Mouse (Mus musculus) liver, embryonic 16.5 days (tissue): ENCODE data around the gene Diaph3. TPM values are rescaled to one million over a fixed set of nuclear protein-coding genes. Genes with fewer than 3 reads are reported as not detected.

Experiments
- ATAC-seq: fragments of 200-750 bp; cut with Nextera tagmentation; 2 replicates; pipeline ENCODE4 v1.8.0; 2017; ENCODE audit warnings: low read depth, mild to moderate bottlenecking, moderate number of reproducible peaks, moderate library complexity
- H3K27ac ChIP-seq: fragments of 300-500 bp; sonication (generic); 2 replicates; pipeline ENCODE4 v1.5.1; 2014; ENCODE audit warnings: mild to moderate bottlenecking, low read length
- H3K27me3 ChIP-seq: fragments of 300-500 bp; sonication (generic); 2 replicates; pipeline ENCODE4 v1.6.1; 2014; ENCODE audit warnings: low read depth, low read length, mixed read lengths; ENCODE audit not compliant: control insufficient read depth, insufficient read depth
- H3K36me3 ChIP-seq: fragments of 300-500 bp; sonication (generic); 2 replicates; pipeline ENCODE4 v1.6.1; 2014; ENCODE audit warnings: mild to moderate bottlenecking; ENCODE audit not compliant: control insufficient read depth, insufficient read depth
- H3K4me1 ChIP-seq: fragments of 300-500 bp; sonication (generic); 2 replicates; pipeline ENCODE4 v1.6.1; 2014; ENCODE audit warnings: low read depth, low read length, mixed read lengths; ENCODE audit not compliant: control insufficient read depth
- H3K4me2 ChIP-seq: fragments of 300-500 bp; sonication (generic); 2 replicates; pipeline ENCODE4 v1.6.1; 2014; ENCODE audit warnings: low read depth, low read length, mixed read lengths
- H3K4me3 ChIP-seq: fragments of 300-500 bp; sonication (generic); 2 replicates; pipeline ENCODE4 v1.5.1; 2014; ENCODE audit warnings: low read depth, mild to moderate bottlenecking, low read length
- H3K9ac ChIP-seq: fragments of 300-500 bp; sonication (generic); 2 replicates; pipeline ENCODE4 v1.6.1; 2014; ENCODE audit warnings: low read depth, low read length
- H3K9me3 ChIP-seq: fragments of 300-500 bp; sonication (generic); replicated peaks from 2 replicates; pipeline ENCODE4 v1.6.1; 2016; ENCODE audit warnings: low read length; ENCODE audit not compliant: control insufficient read depth
- WGBS: fragments of 180-500 bp; shearing (Covaris S2); extraction: QIAGEN DNeasy Blood & Tissue Kit; methylation state at CpG from one replicate; pipeline ENCODE4 v1.1.7; 2014; ENCODE audit not compliant: insufficient replicate concordance; 5-methylcytosine and 5-hydroxymethylcytosine counted together
- polyA plus RNA-seq: library from polyadenylated mRNA; unstranded; fragments of >200 nt; fragmentation: Nextera tagmentation; extraction: Ambion mirVana; gene quantifications from 2 replicates; pipeline ENCODE4 v1.2.1, GENCODE M21; 2015

The Diaph3 gene
- polyA plus RNA-seq, 1 experiment from 2014 or later: 15.2 TPM

- ATAC-seq: no peak
- WGBS: 91% methylated on average over 2 of the region's 2 CpGs
- Histone ChIP-seq H3K4me2 (no peak overlapping the region), H3K9ac (no peak overlapping the region), H3K4me3 (no peak overlapping the region), H3K36me3 (no peaks in the 10 kb centered on the region), H3K4me1 (no peaks in the 10 kb centered on the region), H3K27ac (no peak overlapping the region), H3K9me3 (no peaks in the 10 kb centered on the region), H3K27me3 (no peaks in the 10 kb centered on the region)
Measured at GRCm38 (mm10) chr14:87056169-87056568, 84.9 kb downstream of the Diaph3 start.

- H3K27me3 ChIP-seq: no peaks in the 10 kb centered on the region
- no peak overlapping the region for H3K27ac ChIP-seq
- no peak overlapping the region for H3K4me3 ChIP-seq
- H3K4me1 ChIP-seq: no peaks in the 10 kb centered on the region
- H3K9ac ChIP-seq: no peak overlapping the region
- no peak overlapping the region for H3K4me2 ChIP-seq
- ATAC-seq: no peak
- H3K36me3 ChIP-seq: no peaks in the 10 kb centered on the region
- 86% methylated on average over 5 of the region's 5 CpGs for WGBS
- H3K9me3 ChIP-seq: no peaks in the 10 kb centered on the region
Measured at GRCm38 (mm10) chr14:87051187-87051586, 89.8 kb downstream of the Diaph3 start.

- 18% methylated on average over 5 of the region's 5 CpGs for WGBS
- H3K27ac ChIP-seq: no peak overlapping the region
- ATAC-seq: peak; percentile 39; the same call in 1 of the 2 replicates
Measured at GRCm38 (mm10) chr14:87044401-87044806, 96.6 kb downstream of the Diaph3 start.

GRCm38 (mm10) chr14:87020240-87020639, 120.8 kb downstream of the Diaph3 start:
- H3K4me2 ChIP-seq: no peak overlapping the region
- no peaks in the 10 kb centered on the region for H3K27me3 ChIP-seq
- 0 out of 2 replicates have a peak, but pooled peaks have one; percentile 56 for ATAC-seq
- H3K36me3 ChIP-seq: no peaks in the 10 kb centered on the region
- H3K4me1 ChIP-seq: no peaks in the 10 kb centered on the region; the same call in 1 of the 2 replicates
- H3K4me3 ChIP-seq: no peak overlapping the region
- 79% methylated on average over 10 of the region's 10 CpGs for WGBS
- H3K9me3 ChIP-seq: no peaks in the 10 kb centered on the region
- H3K27ac ChIP-seq: no peak overlapping the region
- H3K9ac ChIP-seq: no peak overlapping the region

More at GRCm38 (mm10) chr14:87044401-87044806, 96.6 kb downstream of the Diaph3 start:
- H3K4me3 ChIP-seq: no peak overlapping the region
- H3K4me2 ChIP-seq: no peak overlapping the region
- no peaks in the 10 kb centered on the region for H3K4me1 ChIP-seq
- H3K36me3 ChIP-seq: no peaks in the 10 kb centered on the region
- no peaks in the 10 kb centered on the region for H3K9me3 ChIP-seq
- H3K9ac ChIP-seq: no peak overlapping the region
- H3K27me3 ChIP-seq: no peaks in the 10 kb centered on the region

- H3K4me3 ChIP-seq: no peak overlapping the region
- H3K4me2 ChIP-seq: no peak overlapping the region
- no peaks in the 10 kb centered on the region; the same call in 1 of the 2 replicates for H3K4me1 ChIP-seq
- no peak for ATAC-seq
- H3K36me3 ChIP-seq: no peaks in the 10 kb centered on the region
- H3K9ac ChIP-seq: no peak overlapping the region
- H3K9me3 ChIP-seq: no peaks in the 10 kb centered on the region
- 87% methylated on average over 3 of the region's 3 CpGs for WGBS
- no peak overlapping the region for H3K27ac ChIP-seq
- no peaks in the 10 kb centered on the region for H3K27me3 ChIP-seq
Measured at GRCm38 (mm10) chr14:87019687-87020086, 121.3 kb downstream of the Diaph3 start.

GRCm38 (mm10) chr14:86997318-86997717, 143.7 kb downstream of the Diaph3 start:
- ATAC-seq: no peak
- Histone ChIP-seq H3K27ac (no peak overlapping the region), H3K36me3 (no peaks in the 10 kb centered on the region; the same call in none of the 2 replicates), H3K9ac (no peak overlapping the region), H3K27me3 (no peaks in the 10 kb centered on the region), H3K9me3 (no peaks in the 10 kb centered on the region), H3K4me1 (no peaks in the 10 kb centered on the region), H3K4me3 (no peak overlapping the region), H3K4me2 (no peak overlapping the region)
- 79% methylated on average over 4 of the region's 4 CpGs for WGBS

GRCm38 (mm10) chr14:86951169-86951568, 189.9 kb downstream of the Diaph3 start:
- 92% methylated on average over 1 of the region's 1 CpGs for WGBS
- no peak overlapping the region for H3K4me3 ChIP-seq
- no peaks in the 10 kb centered on the region for H3K4me1 ChIP-seq
- no peak for ATAC-seq
- H3K9me3 ChIP-seq: no peaks in the 10 kb centered on the region
- H3K27ac ChIP-seq: no peak overlapping the region
- H3K4me2 ChIP-seq: no peak overlapping the region
- H3K36me3 ChIP-seq: no peaks in the 10 kb centered on the region
- no peak overlapping the region for H3K9ac ChIP-seq
- no peaks in the 10 kb centered on the region for H3K27me3 ChIP-seq

- Histone ChIP-seq H3K36me3 (no peaks in the 10 kb centered on the region), H3K9me3 (no peaks in the 10 kb centered on the region), H3K27ac (no peak overlapping the region), H3K4me2 (no peak overlapping the region), H3K4me1 (no peaks in the 10 kb centered on the region), H3K4me3 (no peak overlapping the region), H3K27me3 (no peaks in the 10 kb centered on the region), H3K9ac (no peak overlapping the region)
- no peak for ATAC-seq
- WGBS: 76% methylated on average over 2 of the region's 2 CpGs
Measured at GRCm38 (mm10) chr14:86937953-86938352, 203.1 kb downstream of the Diaph3 start.

- H3K9ac ChIP-seq: no peak overlapping the region
- no peak for ATAC-seq
- WGBS: 71% methylated on average over 3 of the region's 3 CpGs
- H3K36me3 ChIP-seq: no peaks in the 10 kb centered on the region
- H3K4me3 ChIP-seq: no peak overlapping the region
- no peaks in the 10 kb centered on the region for H3K9me3 ChIP-seq
- no peaks in the 10 kb centered on the region for H3K27me3 ChIP-seq
- no peak overlapping the region for H3K4me2 ChIP-seq
- H3K4me1 ChIP-seq: no peaks in the 10 kb centered on the region
- H3K27ac ChIP-seq: no peak overlapping the region
Measured at GRCm38 (mm10) chr14:86936424-86936823, 204.6 kb downstream of the Diaph3 start.
